8 mouse cellular contexts compared by ENCODE assay signal in the genomic region with DNA sequence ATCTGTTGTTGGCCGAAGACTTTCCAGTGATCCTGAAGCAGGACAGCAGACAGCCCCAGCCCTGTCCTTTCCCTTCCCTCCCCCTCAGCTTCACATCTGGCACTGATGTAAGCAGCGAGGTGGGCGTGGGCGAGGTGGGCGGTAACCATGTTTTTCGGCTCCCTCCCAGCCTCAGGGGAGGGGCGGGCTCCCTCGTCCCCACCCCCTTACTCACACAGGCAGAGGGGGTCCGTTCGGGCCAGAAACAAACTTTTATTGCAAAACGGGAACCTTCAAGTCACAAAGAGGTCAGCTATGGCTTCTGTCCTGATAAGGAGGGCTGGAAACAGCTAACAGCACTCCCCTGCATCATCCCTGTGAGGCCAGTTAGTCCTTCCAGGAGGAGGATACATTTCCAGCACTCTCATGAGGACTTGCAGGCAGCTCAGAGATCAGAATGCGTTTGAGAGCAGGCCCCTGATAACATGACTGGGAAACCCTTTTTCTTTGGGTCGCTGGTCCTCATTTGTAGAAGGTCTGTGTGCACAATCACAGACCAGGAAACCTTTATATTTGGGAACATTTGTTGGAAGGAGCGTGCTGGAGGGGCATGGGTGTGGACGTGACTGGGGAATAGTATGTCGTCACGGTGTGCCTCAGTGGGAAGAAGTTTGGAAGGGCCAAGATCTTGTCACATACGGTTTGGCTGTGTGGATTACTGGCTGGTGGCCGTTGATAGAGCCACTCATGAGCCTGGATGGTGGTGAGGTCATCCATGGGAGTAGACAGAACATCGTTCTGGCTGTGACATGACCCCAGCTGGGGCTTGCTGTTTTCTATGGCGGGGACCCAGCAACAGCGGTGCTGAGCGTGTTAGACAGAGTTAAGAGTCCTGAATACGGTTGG. TPM values are rescaled to one million over a fixed set of nuclear protein-coding genes. Genes with fewer than 3 reads are reported as not detected.
DNase-seq lines count a peak whose midpoint lies in the region; ATAC-seq lines count a peak whose summit lies in the region.

No protein-coding gene starts in this region.

- WGBS in forebrain, embryonic 11.5 days, result 36% methylated on average over 24 of the region's 24 CpGs
- WGBS in forebrain, embryonic 15.5 days, result 33% methylated on average over 24 of the region's 24 CpGs
- WGBS in hindbrain, embryonic 12.5 days, result 30% methylated on average over 24 of the region's 24 CpGs

- peaks cover 2% of the 10 kb centered on the region; the same call in 1 of the 2 replicates for H3K4me1 ChIP-seq in forebrain, embryonic 11.5 days (replicated peaks; ENCODE audit: control insufficient read depth, insufficient read depth, low read length)
- H3K4me1 ChIP-seq in forebrain, embryonic 15.5 days, result peaks cover 5% of the 10 kb centered on the region
- H3K4me1 ChIP-seq in hindbrain, embryonic 12.5 days, result peaks cover 9% of the 10 kb centered on the region; the same call in 1 of the 2 replicates

- no peaks in the 10 kb centered on the region for H3K27me3 ChIP-seq in forebrain, embryonic 11.5 days (ENCODE audit: control insufficient read depth, insufficient read depth, low read length)
- H3K27me3 ChIP-seq in forebrain, embryonic 15.5 days, result no peaks in the 10 kb centered on the region
- H3K27me3 ChIP-seq in hindbrain, embryonic 12.5 days, result 0 out of 2 replicates have a peak, but pooled peaks cover 4% of the 10 kb centered on the region

- peak overlapping the region; percentile 33; the same call in 1 of the 2 replicates for H3K4me2 ChIP-seq in forebrain, embryonic 11.5 days (ENCODE audit: low read depth, low read length, severe bottlenecking)
- no peak overlapping the region for H3K4me2 ChIP-seq in forebrain, embryonic 15.5 days (replicated peaks)
- H3K4me2 ChIP-seq in hindbrain, embryonic 12.5 days (replicated peaks), result peak overlapping the region; percentile 31

- no peaks in the 10 kb centered on the region for H3K36me3 ChIP-seq in forebrain, embryonic 11.5 days (ENCODE audit: control insufficient read depth, insufficient read depth, low read length)
- no peaks in the 10 kb centered on the region for H3K36me3 ChIP-seq in forebrain, embryonic 15.5 days
- H3K36me3 ChIP-seq in hindbrain, embryonic 12.5 days, result no peaks in the 10 kb centered on the region

- ATAC-seq in forebrain, embryonic 11.5 days (replicated peaks; ENCODE audit: low FRiP score), result no peak
- ATAC-seq in forebrain, embryonic 15.5 days (replicated peaks), result no peak
- no peak for ATAC-seq in hindbrain, embryonic 12.5 days (ENCODE audit: low FRiP score)

- peak; percentile 61 for DNase-seq in forebrain, embryonic 11.5 days (ENCODE audit: low spot score)
- DNase-seq in forelimb bud, embryonic 11.5 days (ENCODE audit: low read depth, low spot score), result peak; percentile 78
- peak; percentile 72 for DNase-seq in liver
- peak; percentile 78 for DNase-seq in ovary, postnatal 36 days (ENCODE audit: low spot score)
- DNase-seq in cerebellum, adult 9-10 months, result no peak
- no peak for DNase-seq in spleen, postnatal 14 days (ENCODE audit: low spot score in 2 of 2)

- peaks cover 3% of the 10 kb centered on the region; the same call in 1 of the 2 replicates for H3K9me3 ChIP-seq in forebrain, embryonic 11.5 days (ENCODE audit: control insufficient read depth, low read length)
- no peaks in the 10 kb centered on the region for H3K9me3 ChIP-seq in forebrain, embryonic 15.5 days
- H3K9me3 ChIP-seq in hindbrain, embryonic 12.5 days (replicated peaks), result 0 out of 2 replicates have a peak, but pooled peaks cover 3% of the 10 kb centered on the region

- peak overlapping the region; percentile 23; the same call in 1 of the 2 replicates for H3K9ac ChIP-seq in forebrain, embryonic 11.5 days (ENCODE audit: low read length)
- no peak overlapping the region for H3K9ac ChIP-seq in forebrain, embryonic 15.5 days (replicated peaks)
- H3K9ac ChIP-seq in hindbrain, embryonic 12.5 days, result no peak overlapping the region

- H3K4me3 ChIP-seq in forebrain, embryonic 11.5 days (ENCODE audit: low read depth, low read length), result no peak overlapping the region
- no peak overlapping the region for H3K4me3 ChIP-seq in forebrain, embryonic 15.5 days
- H3K4me3 ChIP-seq in hindbrain, embryonic 12.5 days, result no peak overlapping the region

- H3K27ac ChIP-seq in forebrain, embryonic 11.5 days (ENCODE audit: low read depth, low read length), result no peak overlapping the region
- no peak overlapping the region for H3K27ac ChIP-seq in forebrain, embryonic 15.5 days (replicated peaks)
- H3K27ac ChIP-seq in hindbrain, embryonic 12.5 days, result no peak overlapping the region

RNA-seq across cellular contexts. Expression of a gene that starts 14.0 kb away (rescaled TPM):
- polyA plus RNA-seq in forebrain, embryonic 11.5 days (2014; fragmentation: Nextera tagmentation; extraction: Ambion mirVana), result 36.2 and 37.2 TPM in 2 replicates
- 16.5 and 17.7 TPM in 2 replicates for polyA plus RNA-seq in forebrain, embryonic 15.5 days (2015; fragmentation: Nextera tagmentation; extraction: Ambion mirVana)
- 36.6 and 40.8 TPM in 2 replicates for polyA plus RNA-seq in hindbrain, embryonic 12.5 days (2016; fragmentation: Nextera tagmentation; extraction: Ambion mirVana)

RNA-seq across cellular contexts. Expression of a gene that starts 14.2 kb away (rescaled TPM):
- polyA plus RNA-seq in forebrain, embryonic 11.5 days (2014; fragmentation: Nextera tagmentation; extraction: Ambion mirVana), result 0.32 and 0.35 TPM in 2 replicates
- 0.61 and 1.1 TPM in 2 replicates for polyA plus RNA-seq in forebrain, embryonic 15.5 days (2015; fragmentation: Nextera tagmentation; extraction: Ambion mirVana)
- polyA plus RNA-seq in hindbrain, embryonic 12.5 days (2016; fragmentation: Nextera tagmentation; extraction: Ambion mirVana), result 1.8 TPM in 2 replicates

RNA-seq across cellular contexts. Expression of a gene that starts 47.9 kb away (rescaled TPM):
- 83.8 and 87.5 TPM in 2 replicates for polyA plus RNA-seq in forebrain, embryonic 11.5 days (2014; fragmentation: Nextera tagmentation; extraction: Ambion mirVana)
- polyA plus RNA-seq in forebrain, embryonic 15.5 days (2015; fragmentation: Nextera tagmentation; extraction: Ambion mirVana), result 51.8 and 53.5 TPM in 2 replicates
- 68.6 and 76.6 TPM in 2 replicates for polyA plus RNA-seq in hindbrain, embryonic 12.5 days (2016; fragmentation: Nextera tagmentation; extraction: Ambion mirVana)

Comparison
In these comparisons a context has a peak if more than half of its experiments do, and no peak if none do; other contexts are left out.
1. DNase-seq: peak in forebrain, embryonic 11.5 days (single experiment), forelimb bud, embryonic 11.5 days (single experiment), liver (single experiment) and ovary, postnatal 36 days (single experiment); none in cerebellum, adult 9-10 months (single experiment) and spleen, postnatal 14 days (0 of 2).